28 mouse cellular contexts compared by ENCODE assay signal in the genomic region with DNA sequence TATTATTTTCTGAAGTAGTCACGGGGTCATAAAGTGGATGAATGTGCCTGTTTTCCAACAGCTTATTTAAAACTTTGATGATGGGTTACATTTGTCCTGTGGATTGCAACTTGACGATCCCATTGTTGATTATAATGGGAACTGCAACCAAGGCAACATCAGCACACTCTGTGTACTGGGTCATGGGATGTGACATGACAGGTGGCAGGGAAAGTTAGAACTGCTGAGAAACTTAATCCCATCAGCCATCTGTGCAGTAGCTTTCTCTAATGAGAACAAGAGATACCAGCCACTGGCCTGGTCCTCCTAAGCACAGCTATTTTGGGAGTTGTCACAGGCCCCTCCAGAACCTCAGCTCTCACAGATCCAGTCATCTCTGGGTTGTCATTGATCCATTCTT. TPM values are rescaled to one million over a fixed set of nuclear protein-coding genes. Genes with fewer than 3 reads are reported as not detected.
"Had no signal": no experiment of that assay in that cellular context is flagged by ENCODE, and none has a peak within 500 bp of the region (broad histone marks: within the 10 kb centered on the region; RNA-seq: fewer than 3 reads in every experiment).

No protein-coding gene starts in this region.

- H3K4me3 ChIP-seq: liver, embryonic 12.5 days; liver, embryonic 15.5 days; lung, embryonic 15.5 days; neural tube, embryonic 13.5 days; stomach, embryonic 15.5 days had no signal

- H3K36me3 ChIP-seq: liver, embryonic 12.5 days; liver, embryonic 15.5 days; lung, embryonic 15.5 days; neural tube, embryonic 13.5 days; stomach, embryonic 15.5 days had no signal

- H3K27ac ChIP-seq: liver, embryonic 12.5 days; liver, embryonic 15.5 days; lung, embryonic 15.5 days; neural tube, embryonic 13.5 days; stomach, embryonic 15.5 days had no signal

- H3K4me1 ChIP-seq: liver, embryonic 12.5 days; liver, embryonic 15.5 days; lung, embryonic 15.5 days; neural tube, embryonic 13.5 days; stomach, embryonic 15.5 days had no signal

- H3K27me3 ChIP-seq: liver, embryonic 12.5 days; liver, embryonic 15.5 days; lung, embryonic 15.5 days; neural tube, embryonic 13.5 days; stomach, embryonic 15.5 days had no signal

- H3K9ac ChIP-seq: liver, embryonic 12.5 days; liver, embryonic 15.5 days; lung, embryonic 15.5 days; neural tube, embryonic 13.5 days; stomach, embryonic 15.5 days had no signal

- DNase-seq: kidney, adult 18-20 months; kidney, adult 9 months; kidney, postnatal 14 days; kidney, postnatal 4 days; layer of hippocampus, adult 9-11 months; liver; lung, adult 18-20 months; lung, postnatal 10 days; lung, postnatal 4 days; midbrain, embryonic 14.5 days; right cerebral cortex, adult 18-20 months; right cerebral cortex, postnatal 14 days; right cerebral cortex, postnatal 4 days; spleen, adult 18-20 months; thymus, postnatal 36 days had no signal

- H3K4me2 ChIP-seq: liver, embryonic 12.5 days; liver, embryonic 15.5 days; lung, embryonic 15.5 days; midbrain, embryonic 11.5 days; neural tube, embryonic 13.5 days; stomach, embryonic 15.5 days had no signal

- ATAC-seq: liver, embryonic 12.5 days had no signal

- H3K9me3 ChIP-seq: liver, embryonic 12.5 days; liver, embryonic 15.5 days; lung, embryonic 15.5 days; neural tube, embryonic 13.5 days; stomach, embryonic 15.5 days had no signal

RNA-seq across cellular contexts. Expression of a gene that starts 8.5 kb away (rescaled TPM):
- total RNA-seq: layer of hippocampus, adult 18-20 months; layer of hippocampus, postnatal 25 days; left cerebral cortex, adult 18-20 months; left cerebral cortex, postnatal 25 days; megakaryocyte progenitor cell, adult 5-6 weeks; megakaryocyte-erythroid progenitor cell, adult 5-6 weeks; neutrophil, adult 5-6 weeks had no signal
- polyA plus RNA-seq: midbrain, embryonic 11.5 days; midbrain, embryonic 14.5 days had no signal
